Mouse (Mus musculus): Measurements from ENCODE around the gene Wwtr1. TPM values are rescaled to one million over a fixed set of nuclear protein-coding genes. Genes with fewer than 3 reads are reported as not detected.

Gene Wwtr1
- polyA plus RNA-seq, 2 experiments: 0.93 to 1.5 TPM

DNA sequence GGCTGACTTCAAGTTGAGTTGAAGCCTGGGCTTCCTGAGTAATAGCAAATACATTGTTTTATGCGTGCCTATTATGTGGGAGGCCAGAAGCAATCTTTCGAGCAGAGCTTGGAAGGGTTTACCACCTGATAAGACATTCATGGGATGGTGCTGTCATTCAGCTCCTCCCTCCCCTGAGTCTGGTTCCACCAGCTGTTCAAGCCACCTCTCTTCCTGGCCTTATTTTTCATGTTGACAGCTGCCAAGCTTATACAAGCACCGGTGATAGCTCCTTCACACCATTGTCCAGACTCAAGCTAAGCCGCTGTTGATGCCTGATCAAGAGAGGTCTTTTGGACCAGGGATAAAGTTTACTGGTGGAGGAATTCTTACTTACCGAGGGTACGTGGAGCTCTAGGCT is 10.3 kb upstream of the Wwtr1 start:
- H3K4me3 ChIP-seq (ENCODE audit: insufficient read depth in 1 of 2, low read depth in 2 of 2, low read length in 2 of 2): no peak overlapping the region
- ATAC-seq (ENCODE audit: insufficient read depth): no peak
- H3K9ac ChIP-seq (replicated peaks): no peak overlapping the region
- H3K27me3 ChIP-seq (ENCODE audit: control insufficient read depth, insufficient read depth, low read length): no peaks in the 10 kb centered on the region
- no peak for TF ChIP-seq CTCF (IDR thresholded peaks at IDR 0.05; ENCODE audit: low read depth)
- no peak for TF ChIP-seq EP300 (IDR thresholded peaks at IDR 0.05; ENCODE audit: low read depth)
- H3K4me2 ChIP-seq (ENCODE audit: low read depth): no peak overlapping the region
- no peak for DNase-seq (ENCODE audit: low read depth in 3 of 3, low spot score in 3 of 3)
- H3K4me1 ChIP-seq (replicated peaks; ENCODE audit: control insufficient read depth in 2 of 2, insufficient read depth in 2 of 2, low read length in 1 of 2): no peaks in the 10 kb centered on the region
- H3K36me3 ChIP-seq (replicated peaks; ENCODE audit: control insufficient read depth, insufficient read depth, low read depth): no peaks in the 10 kb centered on the region
- no peak overlapping the region for H3K27ac ChIP-seq
- no peaks in the 10 kb centered on the region for H3K9me3 ChIP-seq (ENCODE audit: control insufficient read depth, low read length)
- WGBS (ENCODE audit: insufficient replicate concordance): 63% methylated on average over 6 of the region's 6 CpGs

DNA sequence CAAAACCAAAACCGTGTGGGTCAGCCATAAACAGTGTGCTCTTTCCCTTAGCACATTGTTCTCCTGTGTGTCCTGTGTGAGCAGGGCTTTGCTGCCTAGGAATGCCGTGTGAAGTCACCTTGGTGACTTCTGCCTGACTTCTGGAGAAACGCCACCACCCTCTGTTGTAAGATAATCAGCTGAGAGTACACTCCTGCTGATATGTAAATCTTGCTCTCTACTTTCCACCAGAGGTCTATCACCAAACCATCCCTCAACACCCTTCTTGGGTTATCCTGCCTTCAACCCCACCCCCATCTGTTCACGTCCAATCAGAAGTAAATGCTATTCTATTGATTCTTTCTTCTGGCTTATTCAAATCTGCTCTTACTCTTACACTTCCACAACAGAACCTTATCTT is 7.8 kb upstream of the Wwtr1 start:
- 52% methylated on average over 4 of the region's 4 CpGs for WGBS (ENCODE audit: insufficient replicate concordance)
- TF ChIP-seq CTCF (IDR thresholded peaks at IDR 0.05; ENCODE audit: low read depth): no peak
- TF ChIP-seq EP300 (IDR thresholded peaks at IDR 0.05; ENCODE audit: low read depth): no peak
- Histone ChIP-seq H3K9me3 (ENCODE audit: control insufficient read depth, low read length) (no peaks in the 10 kb centered on the region), H3K36me3 (replicated peaks; ENCODE audit: control insufficient read depth, insufficient read depth, low read depth) (no peaks in the 10 kb centered on the region), H3K4me3 (ENCODE audit: insufficient read depth in 1 of 2, low read depth in 2 of 2, low read length in 2 of 2) (no peak overlapping the region), H3K27me3 (ENCODE audit: control insufficient read depth, insufficient read depth, low read length) (no peaks in the 10 kb centered on the region), H3K4me1 (replicated peaks; ENCODE audit: control insufficient read depth in 2 of 2, insufficient read depth in 2 of 2, low read length in 1 of 2) (no peaks in the 10 kb centered on the region), H3K27ac (no peak overlapping the region), H3K4me2 (ENCODE audit: low read depth) (no peak overlapping the region), H3K9ac (replicated peaks) (no peak overlapping the region)
- ATAC-seq (ENCODE audit: insufficient read depth): no peak
- no peak for DNase-seq (ENCODE audit: low read depth in 3 of 3, low spot score in 3 of 3)

- TF ChIP-seq EP300 (IDR thresholded peaks at IDR 0.05; ENCODE audit: low read depth): no peak
- no peak for TF ChIP-seq CTCF (IDR thresholded peaks at IDR 0.05; ENCODE audit: low read depth)
- Histone ChIP-seq H3K4me1 (replicated peaks; ENCODE audit: control insufficient read depth in 2 of 2, insufficient read depth in 2 of 2, low read length in 1 of 2) (no peaks in the 10 kb centered on the region), H3K4me3 (ENCODE audit: insufficient read depth in 1 of 2, low read depth in 2 of 2, low read length in 2 of 2) (no peak overlapping the region), H3K27me3 (ENCODE audit: control insufficient read depth, insufficient read depth, low read length) (peaks cover 15% of the 10 kb centered on the region), H3K4me2 (ENCODE audit: low read depth) (no peak overlapping the region), H3K9me3 (ENCODE audit: control insufficient read depth, low read length) (no peaks in the 10 kb centered on the region), H3K27ac (no peak overlapping the region), H3K36me3 (replicated peaks; ENCODE audit: control insufficient read depth, insufficient read depth, low read depth) (no peaks in the 10 kb centered on the region), H3K9ac (replicated peaks) (no peak overlapping the region)
- DNase-seq (ENCODE audit: low read depth in 3 of 3, low spot score in 3 of 3) (no peak), ATAC-seq (ENCODE audit: insufficient read depth) (no peak)
- 65% methylated on average over 10 of the region's 10 CpGs for WGBS (ENCODE audit: insufficient replicate concordance)
Observed at GRCm38 (mm10) chr3:57580426-57581195, 4.9 kb upstream of the Wwtr1 start.

- TF ChIP-seq EP300 (IDR thresholded peaks at IDR 0.05; ENCODE audit: low read depth) (no peak), CTCF (IDR thresholded peaks at IDR 0.05; ENCODE audit: low read depth) (no peak)
- H3K4me3 ChIP-seq (ENCODE audit: insufficient read depth in 1 of 2, low read depth in 2 of 2, low read length in 2 of 2): peak overlapping the region; percentile 49 to 58
- peaks cover 34% of the 10 kb centered on the region for H3K27me3 ChIP-seq (ENCODE audit: control insufficient read depth, insufficient read depth, low read length)
- no peak overlapping the region; the same call in 1 of the 2 replicates for H3K9ac ChIP-seq (replicated peaks)
- H3K4me1 ChIP-seq (replicated peaks; ENCODE audit: control insufficient read depth in 2 of 2, insufficient read depth in 2 of 2, low read length in 1 of 2): peaks cover 0 to 2% of the 10 kb centered on the region in 2 experiments; a peak in 1 of 4 replicates
- DNase-seq (ENCODE audit: low read depth in 3 of 3, low spot score in 3 of 3): no peak
- H3K36me3 ChIP-seq (replicated peaks; ENCODE audit: control insufficient read depth, insufficient read depth, low read depth): no peaks in the 10 kb centered on the region
- ATAC-seq (ENCODE audit: insufficient read depth): no peak
- H3K9me3 ChIP-seq (ENCODE audit: control insufficient read depth, low read length): no peaks in the 10 kb centered on the region
- no peak overlapping the region for H3K27ac ChIP-seq
- 1% methylated on average over 35 of the region's 35 CpGs for WGBS (ENCODE audit: insufficient replicate concordance)
- H3K4me2 ChIP-seq (ENCODE audit: low read depth): peak overlapping the region; percentile 59
Observed at GRCm38 (mm10) chr3:57576056-57576824, 530 bp upstream of the Wwtr1 start.

All from liver, embryonic 14.5 days (tissue).